Mouse (Mus musculus): ENCODE measurements around the gene Eml4. TPM values are rescaled to one million over a fixed set of nuclear protein-coding genes. Genes with fewer than 3 reads are reported as not detected.

The Eml4 gene
- polyA plus RNA-seq, 1 experiment from 2014 or later = 34.4 TPM

DNA sequence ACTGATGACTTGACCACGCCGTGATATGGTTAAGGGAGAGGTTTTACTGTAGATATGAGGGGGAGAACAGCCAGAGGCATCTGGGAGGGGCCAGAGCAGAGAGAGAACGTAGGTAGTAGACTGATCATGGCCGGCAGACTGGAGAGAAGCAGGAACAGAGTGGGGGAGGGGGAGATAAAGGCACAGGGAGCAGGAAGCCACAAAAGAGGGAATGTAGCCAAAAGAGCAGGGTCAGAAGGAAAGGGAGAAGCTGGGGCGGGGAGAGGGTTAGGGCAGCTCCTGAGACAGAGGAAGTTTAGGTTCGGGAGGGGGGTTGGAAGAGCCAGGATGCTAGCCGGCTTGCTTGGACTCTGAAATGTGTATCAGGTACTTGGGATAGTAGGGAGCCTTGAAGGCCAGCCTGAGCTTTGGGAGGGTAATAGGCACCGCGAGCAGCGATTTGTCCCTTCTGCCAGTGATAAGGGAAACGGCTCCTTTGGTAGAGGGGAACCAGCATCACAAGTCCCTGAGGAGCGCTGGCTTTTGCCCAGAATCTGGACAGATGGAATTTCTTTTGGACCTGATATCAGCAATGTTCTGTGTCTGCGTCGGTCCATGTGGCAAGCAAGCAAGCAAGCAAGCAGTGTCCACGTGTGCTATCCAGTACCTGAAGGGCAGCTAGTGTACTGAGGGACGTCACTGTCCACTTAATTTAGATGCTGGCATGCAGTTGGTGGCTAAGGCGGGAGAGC lies 177.1 kb downstream of the Eml4 start:
- Histone ChIP-seq H3K4me3 (ENCODE audit: low read length) (no peak overlapping the region), H3K27ac (ENCODE audit: low read length) (peak overlapping the region; percentile 91), H3K9me3 (ENCODE audit: low read length) (no peaks in the 10 kb centered on the region), H3K36me3 (ENCODE audit: insufficient read depth, low read length) (no peaks in the 10 kb centered on the region), H3K27me3 (ENCODE audit: insufficient read depth, low read length) (no peaks in the 10 kb centered on the region), H3K4me2 (replicated peaks; ENCODE audit: low read depth, low read length) (peak overlapping the region; percentile 34), H3K4me1 (ENCODE audit: insufficient read depth, low read length) (peaks cover 39% of the 10 kb centered on the region), H3K9ac (replicated peaks; ENCODE audit: low read length) (peak overlapping the region; percentile 14)
- ATAC-seq (ENCODE audit: low FRiP score, low TSS enrichment) = peak; percentile 37; the same call in 1 of the 2 replicates
- 22% methylated on average over 17 of the region's 17 CpGs for WGBS

Other genes starting within 250 kb of the Eml4 start
- gene Pkdcc, start 135.6 kb upstream of the Eml4 start, polyA plus RNA-seq (2015; fragmentation: Nextera tagmentation; extraction: Ambion mirVana) = 29.9 and 31.6 TPM in 2 replicates
- gene Cox7a2l, start 166.4 kb downstream of the Eml4 start, polyA plus RNA-seq (2015; fragmentation: Nextera tagmentation; extraction: Ambion mirVana) = 186 and 196 TPM in 2 replicates